Mouse (Mus musculus) cortical plate, adult 2 months (tissue): ENCODE results near the gene Man1c1. TPM values are rescaled to one million over a fixed set of nuclear protein-coding genes. Genes with fewer than 3 reads are reported as not detected.

Experiments used
- H3K27ac ChIP-seq: fragments of 200-500 bp; 2 replicates; pipeline ENCODE4 v1.5.1; 2012; ENCODE audit warnings: low read length, control low read depth, inconsistent platforms; ENCODE audit not compliant: insufficient read depth
- H3K4me1 ChIP-seq: fragments of 200-500 bp; 2 replicates; pipeline ENCODE4 v1.6.1; 2011; ENCODE audit warnings: low read length; ENCODE audit not compliant: control insufficient read depth, insufficient read depth
- H3K4me3 ChIP-seq: fragments of 200-500 bp; 2 replicates; pipeline ENCODE4 v1.5.1; 2011; ENCODE audit warnings: mild to moderate bottlenecking, low read length, control low read depth; ENCODE audit not compliant: insufficient read depth
- CTCF ChIP-seq: fragments of 200-500 bp; IDR thresholded peaks from 2 replicates; pipeline ENCODE4 v1.5.1; 2011; ENCODE audit warnings: mild to moderate bottlenecking, control low read depth, low read length; ENCODE audit not compliant: insufficient read depth; ENCODE audit errors: extremely low read depth
- POLR2A ChIP-seq: fragments of 200-500 bp; IDR thresholded peaks from 2 replicates; pipeline ENCODE4 v1.6.1; 2011; ENCODE audit warnings: mild to moderate bottlenecking, low read length, control low read depth; ENCODE audit not compliant: insufficient read depth; ENCODE audit errors: extremely low read depth
- polyA plus RNA-seq: library from polyadenylated mRNA; depleted of rRNA; stranded (reverse); fragments of >200 nt; gene quantifications from 2 replicates; pipeline ENCODE4 v1.2.3, GENCODE M21; 2012

Man1c1 gene
- polyA plus RNA-seq, 1 experiment: 20.5 TPM

DNA sequence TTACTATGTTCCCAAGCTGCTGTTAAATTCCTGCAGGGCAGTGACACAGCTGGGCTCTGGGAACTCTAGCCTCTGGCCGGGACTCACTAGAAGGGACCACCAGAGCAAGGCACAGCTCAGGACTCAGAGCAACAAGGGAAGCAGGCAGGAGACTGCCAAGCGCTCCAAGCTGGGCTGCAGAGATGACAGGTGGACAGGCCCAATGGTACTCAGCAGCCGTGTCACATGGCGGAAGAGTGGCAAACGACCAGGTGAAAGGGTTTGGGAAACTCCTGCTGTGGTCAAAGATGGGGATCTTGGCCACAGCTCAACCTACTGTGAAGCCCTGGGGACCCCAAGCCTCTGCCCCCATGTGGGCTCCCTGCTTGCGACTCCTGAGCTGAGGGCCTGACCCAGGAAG, 140.0 kb downstream of the Man1c1 start:
- no peaks in the 10 kb centered on the region for H3K4me1 ChIP-seq
- TF ChIP-seq POLR2A (no peak), CTCF (no peak)
- no peak overlapping the region for H3K4me3 ChIP-seq
- H3K27ac ChIP-seq: no peak overlapping the region

DNA sequence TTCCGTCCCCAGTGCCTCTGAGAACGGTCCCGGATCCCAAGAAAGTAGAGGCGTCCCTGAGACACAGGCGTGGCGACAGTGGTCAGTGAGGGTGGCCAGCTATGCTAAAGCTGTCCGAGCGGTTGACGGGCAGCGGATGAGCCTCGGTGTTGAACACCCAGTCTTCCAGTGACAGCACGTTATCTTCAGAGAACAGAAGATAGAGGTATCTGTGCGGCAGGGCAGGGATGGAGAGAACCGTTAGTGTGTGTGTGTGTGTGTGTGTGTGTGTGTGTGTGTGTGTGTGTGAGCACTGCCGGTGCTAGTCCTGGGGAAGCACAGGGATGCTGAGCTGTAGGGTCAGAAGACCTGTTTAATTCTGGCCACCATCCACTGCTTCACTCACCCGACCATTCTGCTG, 140.5 kb downstream of the Man1c1 start:
- no peak overlapping the region for H3K4me3 ChIP-seq
- no peak for TF ChIP-seq POLR2A
- TF ChIP-seq CTCF: no peak
- no peaks in the 10 kb centered on the region for H3K4me1 ChIP-seq
- no peak overlapping the region for H3K27ac ChIP-seq

DNA sequence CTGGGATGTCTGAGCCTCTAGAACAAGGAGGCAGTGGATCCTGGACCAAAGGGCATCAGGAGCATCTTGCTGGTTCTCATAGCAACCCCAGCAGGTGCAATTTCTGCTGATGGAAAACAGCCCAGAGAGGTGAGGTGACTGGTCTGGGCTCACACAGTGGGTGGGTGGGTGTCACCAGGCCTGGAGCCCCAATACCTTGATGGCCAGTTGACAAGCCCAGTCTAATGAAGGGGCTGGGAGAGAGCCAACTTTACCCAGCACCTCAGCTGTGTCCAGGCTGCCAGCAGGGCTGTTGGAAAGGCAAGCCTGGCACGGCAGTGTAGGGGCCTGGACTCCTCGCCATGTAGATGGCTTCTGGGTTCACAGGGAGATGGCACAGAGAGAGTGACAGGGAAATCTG, 142.1 kb downstream of the Man1c1 start:
- no peaks in the 10 kb centered on the region for H3K4me1 ChIP-seq
- no peak overlapping the region for H3K27ac ChIP-seq
- H3K4me3 ChIP-seq: no peak overlapping the region
- TF ChIP-seq CTCF (no peak), POLR2A (no peak)

DNA sequence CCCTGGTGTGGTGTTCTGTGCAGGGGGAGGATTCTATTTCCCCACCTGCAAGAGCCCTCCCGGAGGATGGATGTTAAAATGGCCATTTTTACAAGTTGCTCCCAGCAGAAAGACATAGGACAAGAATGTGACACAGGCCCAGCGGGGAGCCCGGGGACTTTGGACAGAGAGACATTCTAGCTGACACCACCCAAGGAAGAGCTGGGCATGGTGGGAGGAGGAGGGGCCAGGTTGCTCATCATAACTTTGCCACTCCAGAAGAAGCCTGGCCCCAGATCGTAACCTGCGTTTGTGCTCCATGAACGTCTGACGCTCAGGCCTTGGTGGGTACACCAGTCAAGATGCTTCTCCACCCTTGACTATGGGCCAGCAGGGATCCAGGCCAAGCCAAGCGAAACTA, 143.4 kb downstream of the Man1c1 start:
- no peak overlapping the region for H3K4me3 ChIP-seq
- no peak overlapping the region for H3K27ac ChIP-seq
- TF ChIP-seq POLR2A (no peak), CTCF (no peak)
- no peaks in the 10 kb centered on the region for H3K4me1 ChIP-seq

DNA sequence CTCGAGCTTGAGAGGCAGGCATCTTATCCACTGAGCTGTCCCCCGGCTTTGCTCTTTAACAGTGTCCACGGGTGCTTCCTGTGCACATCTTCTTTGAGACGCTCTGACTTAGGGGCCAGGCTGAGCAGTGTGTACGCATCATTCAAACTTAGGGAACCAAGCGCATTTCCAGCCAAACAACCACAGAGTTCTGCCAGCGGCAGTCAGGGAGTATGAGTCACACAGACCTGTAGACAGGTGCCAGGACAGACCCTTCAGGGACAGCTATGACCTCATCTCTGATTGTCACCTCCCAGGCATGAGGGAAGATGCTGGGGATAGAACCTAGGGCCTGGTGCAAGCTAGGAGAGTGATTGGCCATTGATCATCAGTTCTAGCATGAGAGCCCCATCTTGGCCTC, 144.9 kb downstream of the Man1c1 start:
- TF ChIP-seq CTCF (no peak), POLR2A (no peak)
- Histone ChIP-seq H3K27ac (no peak overlapping the region), H3K4me1 (no peaks in the 10 kb centered on the region), H3K4me3 (no peak overlapping the region)

DNA sequence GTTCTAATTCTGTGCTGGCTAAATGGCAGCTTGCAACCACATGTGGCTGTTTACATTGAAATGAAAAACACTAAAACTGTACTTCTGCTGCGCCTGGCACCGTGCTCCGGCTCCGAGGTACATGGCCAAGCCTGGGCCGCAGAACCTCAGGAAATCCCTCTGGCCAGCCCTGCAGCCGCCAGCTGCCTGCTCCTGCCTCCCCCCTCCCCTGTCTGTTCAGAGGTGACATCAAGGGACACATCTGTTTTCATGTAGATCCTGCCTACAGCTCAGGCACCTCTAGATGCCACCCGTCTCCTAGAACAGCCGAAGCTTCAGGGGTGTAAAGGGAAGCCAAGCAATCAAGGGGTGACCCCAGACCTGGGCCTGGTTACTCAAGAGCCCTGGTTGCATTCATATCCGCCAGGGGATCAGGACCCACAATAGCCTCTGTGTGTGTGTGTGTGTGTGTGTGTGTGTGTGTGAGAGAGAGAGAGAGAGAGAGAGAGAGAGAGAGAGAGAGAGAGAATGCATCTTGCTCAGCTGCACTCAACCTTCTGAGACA, 145.4 kb downstream of the Man1c1 start:
- Histone ChIP-seq H3K27ac (no peak overlapping the region), H3K4me3 (no peak overlapping the region), H3K4me1 (no peaks in the 10 kb centered on the region)
- TF ChIP-seq CTCF (no peak), POLR2A (no peak)

DNA sequence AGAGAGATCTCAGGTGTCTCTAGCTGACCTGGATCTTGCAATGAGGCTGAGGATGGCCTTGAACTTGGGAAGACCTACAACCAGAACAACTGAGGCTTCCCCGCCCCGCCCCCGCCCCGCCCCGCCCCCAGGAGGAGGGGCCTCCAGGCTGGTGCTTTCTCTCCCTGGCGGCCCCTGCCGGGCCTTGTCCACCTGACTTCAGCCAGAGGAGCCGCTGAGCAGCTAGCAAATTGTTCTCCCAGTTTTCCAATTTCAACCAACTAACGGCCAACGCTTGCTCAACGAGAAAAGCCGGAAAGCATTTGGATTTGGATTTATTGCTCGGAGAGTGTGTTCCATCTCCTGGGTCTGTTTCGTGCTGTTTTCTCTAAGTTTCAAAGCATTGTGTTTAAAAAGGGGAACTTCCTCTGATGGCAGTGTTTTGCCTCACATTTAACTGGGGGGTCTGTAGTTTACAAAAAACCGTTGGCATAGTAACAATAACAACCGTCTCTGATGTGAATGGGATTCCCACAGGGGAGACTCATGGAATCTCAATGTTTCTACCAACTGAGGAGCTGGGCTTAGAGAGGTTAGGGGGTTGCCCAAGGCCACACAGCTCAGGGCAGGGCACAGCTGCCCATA, 146.4 kb downstream of the Man1c1 start:
- Histone ChIP-seq H3K27ac (no peak overlapping the region), H3K4me3 (no peak overlapping the region), H3K4me1 (no peaks in the 10 kb centered on the region)
- TF ChIP-seq POLR2A: no peak
- TF ChIP-seq CTCF: no peak

DNA sequence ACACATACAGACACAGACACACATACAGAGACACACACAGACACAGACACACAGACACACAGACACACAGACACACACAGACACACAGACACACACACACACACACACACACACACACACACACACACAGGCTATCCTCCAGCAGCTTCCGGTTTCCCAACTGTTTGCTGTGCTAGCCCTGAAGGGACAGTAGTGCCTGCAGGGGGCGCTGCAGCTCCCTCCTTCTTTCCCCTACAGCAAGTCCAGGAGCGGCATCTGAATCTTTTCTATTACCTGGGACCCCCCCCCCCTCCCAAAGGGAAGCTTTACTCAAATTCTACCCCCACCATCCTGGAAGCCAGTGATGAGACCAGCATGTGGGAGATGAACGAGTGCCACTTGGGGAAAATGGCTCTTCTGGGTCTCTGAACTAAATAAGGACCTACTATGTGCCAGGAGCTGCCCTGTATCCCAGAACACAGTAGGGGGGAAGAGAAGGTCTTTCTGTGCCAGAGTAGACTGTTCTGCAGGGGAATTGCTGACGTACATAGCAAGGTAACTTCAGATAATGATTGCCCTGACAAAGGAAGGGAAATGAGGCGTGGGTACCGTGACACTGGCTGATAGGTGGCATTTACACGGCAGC, 148.0 kb downstream of the Man1c1 start:
- H3K4me1 ChIP-seq: peaks cover 2% of the 10 kb centered on the region; the same call in 1 of the 2 replicates
- no peak overlapping the region for H3K27ac ChIP-seq

DNA sequence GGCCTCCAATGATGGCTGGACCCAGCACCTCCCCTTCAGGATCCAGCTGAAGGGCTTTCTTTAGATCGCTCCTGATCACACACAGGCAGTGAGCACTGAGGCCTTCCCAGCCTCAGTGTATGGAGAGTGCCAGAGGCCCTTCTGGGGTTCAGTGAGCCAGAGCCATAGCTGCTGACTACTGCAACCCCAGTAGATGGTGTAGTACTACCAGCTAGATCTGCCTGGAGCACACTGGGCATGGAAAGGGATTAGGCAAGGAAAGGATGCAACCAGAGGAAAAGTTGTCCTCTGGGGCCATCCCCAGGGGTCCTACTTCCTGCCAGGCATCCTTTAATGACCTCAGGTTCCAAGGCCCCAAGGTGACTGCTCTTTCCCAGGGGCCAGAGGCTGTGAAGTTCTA, 150.5 kb downstream of the Man1c1 start:
- TF ChIP-seq POLR2A (no peak), CTCF (peak; percentile 47)

More for the DNA sequence above, 148.0 kb downstream of the Man1c1 start:
- no peak overlapping the region for H3K4me3 ChIP-seq
- TF ChIP-seq CTCF (peak; percentile 47), POLR2A (no peak)

DNA sequence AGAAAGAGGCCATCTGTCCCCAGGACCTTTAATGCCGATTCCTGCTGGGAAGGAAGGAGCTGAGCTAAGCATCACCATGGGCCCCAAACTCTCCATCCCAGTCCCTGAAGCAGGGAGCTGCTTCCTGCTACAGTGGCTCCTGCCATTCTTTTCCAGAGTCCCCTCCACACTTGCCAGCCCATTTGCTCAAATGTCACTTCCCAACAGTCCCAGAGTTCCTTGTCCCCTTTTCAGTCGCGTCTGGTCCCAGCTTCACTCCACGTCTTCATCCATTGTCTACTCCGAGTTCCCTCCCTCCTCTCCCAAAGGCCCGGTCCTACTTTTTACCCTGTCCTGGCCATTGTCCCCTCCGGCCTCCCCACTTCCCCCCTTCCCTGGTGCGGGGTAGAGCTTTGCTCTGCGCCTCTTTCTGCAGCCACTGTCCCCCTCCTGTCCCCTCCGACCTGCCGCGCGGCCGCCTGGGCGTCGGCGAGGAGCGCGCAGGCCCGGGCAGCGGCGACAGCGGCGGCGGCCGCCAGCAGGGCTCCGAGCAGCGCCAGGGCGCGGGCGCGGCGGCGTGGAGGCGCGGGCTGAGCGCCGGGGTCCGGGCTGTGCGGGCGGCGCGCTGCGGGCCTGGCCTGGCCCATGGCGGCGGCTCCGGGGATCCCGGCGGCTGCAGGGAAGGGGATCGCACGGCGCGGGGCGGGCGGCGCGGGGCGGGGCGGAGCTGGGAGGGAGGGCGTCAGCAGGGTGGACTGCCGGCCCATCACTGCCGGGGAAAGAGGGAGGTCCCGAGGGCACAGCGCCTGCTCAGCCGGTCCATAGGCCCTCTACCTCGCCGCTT, 152.4 kb downstream of the Man1c1 start, which contains the start of gene Selenon:
Gene Selenon (minus strand): TSS at position 673 of the 823 bp plus-strand sequence.
- Histone ChIP-seq H3K4me3 (peak within 1 kb of the TSS; percentile 69), H3K4me1 (peaks cover 2% of the 10 kb centered on the region; the same call in 1 of the 2 replicates), H3K27ac (no peak within 1 kb of the TSS)
- no peak for TF ChIP-seq POLR2A
- no peak for TF ChIP-seq CTCF

More for the DNA sequence above, 150.5 kb downstream of the Man1c1 start:
- Histone ChIP-seq H3K4me1 (peaks cover 2% of the 10 kb centered on the region; the same call in 1 of the 2 replicates), H3K4me3 (no peak overlapping the region), H3K27ac (no peak overlapping the region)

DNA sequence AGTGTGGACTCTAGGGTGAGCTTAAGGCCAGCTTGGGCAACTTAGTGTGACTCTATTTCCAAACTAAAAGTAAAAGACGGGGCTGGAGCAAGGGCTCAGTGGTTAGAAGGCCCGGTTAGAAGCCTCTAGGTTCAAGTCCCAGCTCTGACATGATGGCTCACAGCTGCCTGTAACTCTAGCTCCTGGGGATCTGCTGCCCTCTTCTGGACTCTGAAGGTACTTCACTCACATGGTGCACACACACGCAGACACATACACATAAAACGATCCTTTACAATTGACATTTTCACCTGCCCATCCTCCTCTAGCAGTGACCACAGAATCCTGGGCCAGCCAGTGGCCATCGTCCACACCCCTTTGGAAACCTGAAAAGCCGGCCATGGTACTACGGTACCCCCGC, 154.2 kb downstream of the Man1c1 start:
- Histone ChIP-seq H3K4me1 (peaks cover 2% of the 10 kb centered on the region; the same call in 1 of the 2 replicates), H3K4me3 (no peak overlapping the region), H3K27ac (no peak overlapping the region)
- TF ChIP-seq POLR2A (no peak), CTCF (0 out of 2 replicates have a peak, but pooled peaks have one; percentile 3)
